Mouse (Mus musculus) heart, postnatal 0 days (tissue): Measurements from ENCODE around the gene Tmem121b.

Experiments
- CTCF ChIP-seq: IDR thresholded peaks from 2 replicates; pipeline ENCODE4 v1.5.1; 2016; ENCODE audit warnings: antibody characterized with exemption, control low read depth, low read depth
- EP300 ChIP-seq: IDR thresholded peaks from 2 replicates; pipeline ENCODE4 v1.6.1; 2016; ENCODE audit warnings: antibody characterized with exemption, low read depth

- TF ChIP-seq CTCF (no peak), EP300 (no peak)
Observed at GRCm38 (mm10) chr6:120470666-120471065, 22.9 kb downstream of the Tmem121b start.
